Mouse (Mus musculus) B cell, adult (primary cell): ENCODE data around the gene Strbp. TPM values are rescaled to one million over a fixed set of nuclear protein-coding genes. Genes with fewer than 3 reads are reported as not detected.

Source experiments
- total RNA-seq: library from RNA; stranded (reverse); gene quantifications from 4 replicates; pipeline ENCODE4 v1.2.4, GENCODE M21; 2023; ENCODE audit not compliant: inconsistent age

Gene Strbp
- total RNA-seq, result 147 to 171 TPM (median 160 TPM) in 4 replicates

DNA sequence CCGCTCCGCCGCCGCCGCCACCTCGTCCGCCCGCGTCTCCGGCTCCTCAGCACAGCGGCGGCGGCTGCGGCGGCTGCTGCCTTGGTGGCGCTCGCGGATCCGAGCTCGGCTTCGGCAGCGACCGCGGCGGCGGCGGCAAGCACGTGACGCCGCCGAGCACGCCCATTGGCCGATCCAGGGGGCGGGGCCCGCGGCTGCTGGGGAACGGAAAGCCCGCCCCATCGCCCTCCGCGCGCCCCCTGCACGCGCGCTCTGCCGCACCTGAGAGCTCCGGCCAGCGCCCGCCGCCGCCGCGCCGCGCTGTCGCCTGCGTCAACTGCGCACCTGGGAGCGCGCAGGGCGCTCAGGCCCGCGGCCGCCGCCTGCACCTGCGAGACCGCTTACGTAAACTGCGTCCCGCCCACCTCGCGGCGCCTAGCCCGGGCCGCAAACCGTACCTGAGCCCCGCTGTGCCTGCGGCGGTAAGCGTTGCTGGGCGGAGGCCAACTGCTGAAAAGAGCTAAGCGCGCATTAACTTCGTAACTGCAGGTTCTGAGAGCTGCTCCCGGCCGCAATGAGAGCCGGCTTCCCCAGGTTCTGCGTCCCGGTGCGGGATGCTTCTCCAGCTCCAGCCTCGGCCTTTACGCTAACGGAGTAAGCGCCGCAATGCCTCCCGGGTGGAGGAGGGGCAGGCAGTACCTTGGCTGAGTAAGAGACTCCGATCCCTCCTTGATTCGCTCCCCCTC lies at the start of gene Strbp:
Gene Strbp, minus strand, starts transcription at position 630 of the 725 bp plus-strand sequence.

DNA sequence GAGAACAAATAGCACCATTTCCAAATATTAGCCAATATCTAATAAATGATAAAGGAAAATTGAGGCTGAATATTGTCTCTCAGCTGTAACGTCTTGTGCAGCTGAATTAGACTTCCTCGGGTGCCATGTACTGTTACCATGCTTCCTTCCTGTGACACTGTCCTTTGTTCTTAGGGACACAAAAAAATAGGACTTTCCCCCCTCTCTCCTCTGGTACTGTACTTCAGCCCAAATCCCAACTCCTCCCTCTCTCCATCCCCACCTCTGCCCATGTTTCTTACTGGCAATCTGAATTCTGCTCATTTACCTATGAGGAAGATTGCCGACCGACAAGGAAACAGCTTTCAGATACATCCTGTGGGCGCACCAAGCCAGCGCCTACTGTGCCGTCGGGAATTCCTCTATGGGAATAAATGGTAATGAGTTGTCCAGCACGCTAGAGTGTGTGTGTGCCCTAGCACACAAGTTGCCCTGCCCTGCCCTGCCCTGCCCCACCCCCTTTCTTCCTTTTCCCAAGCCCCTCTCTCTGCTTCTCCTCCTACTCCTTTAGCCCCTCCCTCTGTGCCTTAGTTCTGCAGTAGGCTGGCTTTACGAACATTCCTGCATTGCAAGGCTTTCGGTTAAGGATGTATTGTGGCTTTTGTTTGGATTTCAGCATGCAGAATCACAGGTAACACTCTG lies 187.5 kb downstream of the Strbp start, which contains the start of gene Gpr21:
Gene Gpr21, plus strand, starts transcription at position 303 of the 681 bp plus-strand sequence.

DNA sequence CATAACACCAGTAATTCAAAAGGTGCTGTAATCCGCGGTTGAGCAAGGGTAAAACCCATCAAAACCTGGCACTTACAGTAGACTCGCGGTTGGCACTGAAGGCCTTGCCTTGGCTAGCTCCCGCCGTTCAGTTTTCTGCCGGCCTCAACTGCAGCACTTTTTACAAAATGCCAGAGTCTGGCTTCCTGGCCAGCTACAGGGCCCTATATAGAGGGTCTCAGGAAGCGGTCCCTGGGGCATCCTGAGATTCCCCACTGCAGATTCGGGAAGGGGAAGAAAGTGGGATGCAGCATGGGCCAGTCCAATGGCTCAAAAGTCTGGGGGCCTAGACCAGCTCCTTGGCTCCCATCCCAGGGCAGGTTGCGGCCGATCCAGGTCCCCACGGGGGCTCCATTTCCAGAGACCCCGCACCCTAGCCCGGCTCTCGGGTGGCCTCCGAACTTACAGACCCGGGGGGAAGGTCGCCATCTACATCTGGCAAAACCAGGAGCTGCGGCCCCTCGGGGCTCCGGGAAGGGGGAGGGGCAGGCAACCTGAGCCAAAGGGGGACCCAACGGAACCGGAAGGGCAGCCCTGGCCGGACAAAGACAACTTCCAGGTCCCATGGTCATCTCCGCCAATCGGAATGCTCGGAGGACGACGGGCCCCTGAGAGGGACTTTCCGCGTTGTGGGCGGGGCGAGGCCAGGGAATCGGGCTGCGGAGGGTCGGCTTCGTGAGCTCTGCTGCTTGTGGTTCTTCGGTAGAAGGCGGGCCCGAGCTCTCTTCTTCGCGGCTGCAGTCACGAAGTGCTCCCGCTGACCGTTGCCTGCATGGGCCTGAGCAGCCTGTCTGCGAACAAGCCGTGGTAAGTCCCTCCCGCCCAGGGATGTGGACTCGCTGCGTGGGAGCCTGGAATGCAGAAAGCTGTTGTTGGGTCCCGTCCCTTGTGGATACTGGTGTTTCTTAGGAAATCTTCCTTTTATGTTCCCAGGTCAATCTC lies 260.8 kb downstream of the Strbp start, which contains the start of the genes Zbtb26, Zbtb6 and Rabgap1:
Gene Zbtb26, minus strand, starts transcription at position 525 of the 981 bp plus-strand sequence.
Gene Zbtb6, minus strand, starts transcription at position 561 of the 981 bp plus-strand sequence.
Gene Rabgap1, plus strand, starts transcription at position 669 of the 981 bp plus-strand sequence.

Other genes starting within 250 kb of the Strbp start
- gene Gpr21, start 187.5 kb downstream of the Strbp start, total RNA-seq, result 2.4 to 3.5 TPM (median 2.7 TPM) in 4 replicates
- gene Crb2, start 72.4 kb upstream of the Strbp start, total RNA-seq, result 0.16 to 0.35 TPM (median 0.30 TPM) in 3 of 4 replicates, not detected in the other